Mouse (Mus musculus): ENCODE results near the gene Ube2d2b.

- TF ChIP-seq CTCF (IDR thresholded peaks at IDR 0.05; ENCODE audit: low read depth) = no peak
- TF ChIP-seq EP300 (IDR thresholded peaks at IDR 0.05; ENCODE audit: low read depth) = no peak
Observed at GRCm38 (mm10) chr5:107867970-107868904, 38.3 kb downstream of the Ube2d2b start.
